Comparison of ENCODE assay signal across 21 mouse cellular contexts in genomic region chr7:96035456-96035855, GRCm38 (mm10).
DNase-seq lines count a peak whose midpoint lies in the region; ATAC-seq lines count a peak whose summit lies in the region.
"Had no signal": no experiment of that assay in that cellular context is flagged by ENCODE, and none has a peak within 500 bp of the region (broad histone marks: within the 10 kb centered on the region; RNA-seq: fewer than 3 reads in every experiment).

No protein-coding gene starts in this region.

- no peak overlapping the region for H3K27ac ChIP-seq in intestine, embryonic 16.5 days (ENCODE audit: low read length)
- H3K27ac ChIP-seq: embryonic facial prominence, embryonic 13.5 days; forebrain, embryonic 12.5 days; hindbrain, embryonic 10.5 days; hindbrain, embryonic 14.5 days had no signal

- H3K4me3 ChIP-seq in intestine, embryonic 16.5 days (ENCODE audit: low read length) = no peak overlapping the region
- H3K4me3 ChIP-seq: embryonic facial prominence, embryonic 13.5 days; forebrain, embryonic 12.5 days; heart, embryonic 12.5 days; hindbrain, embryonic 10.5 days had no signal

- no peak for ATAC-seq in intestine, embryonic 16.5 days
- ATAC-seq: CD4-positive, CD25-positive, alpha-beta regulatory T cell, adult 4 months; forebrain, embryonic 16.5 days had no signal

- 35% methylated on average over 2 of the region's 2 CpGs for WGBS in intestine, embryonic 16.5 days

- H3K9me3 ChIP-seq in intestine, embryonic 16.5 days (ENCODE audit: control insufficient read depth, low read length) = no peaks in the 10 kb centered on the region
- H3K9me3 ChIP-seq: embryonic facial prominence, embryonic 13.5 days; forebrain, embryonic 12.5 days; heart, embryonic 12.5 days; hindbrain, embryonic 10.5 days had no signal

- no peaks in the 10 kb centered on the region for H3K4me1 ChIP-seq in intestine, embryonic 16.5 days (ENCODE audit: control insufficient read depth, insufficient read depth, low read length)
- H3K4me1 ChIP-seq: embryonic facial prominence, embryonic 13.5 days; forebrain, embryonic 12.5 days; heart, embryonic 12.5 days; hindbrain, embryonic 10.5 days had no signal

- no peak overlapping the region for H3K4me2 ChIP-seq in intestine, embryonic 16.5 days (ENCODE audit: low read depth, low read length)
- H3K4me2 ChIP-seq: embryonic facial prominence, embryonic 13.5 days; forebrain, embryonic 12.5 days; heart, embryonic 12.5 days; hindbrain, embryonic 14.5 days had no signal

- no peak overlapping the region for H3K9ac ChIP-seq in intestine, embryonic 16.5 days (ENCODE audit: low read depth, low read length)
- H3K9ac ChIP-seq: embryonic facial prominence, embryonic 13.5 days; forebrain, embryonic 12.5 days; heart, embryonic 12.5 days; hindbrain, embryonic 14.5 days had no signal

- DNase-seq in adrenal gland, adult 2 months = peak; percentile 11
- DNase-seq in adrenal gland, postnatal 4 days (ENCODE audit: low spot score in 2 of 2) = no peak
- DNase-seq in lung, postnatal 10 days = peak; percentile 6
- no peak for DNase-seq in lung, adult 18-20 months
- DNase-seq in kidney, postnatal 14 days = peak; percentile 13
- DNase-seq in right cerebral cortex, postnatal 4 days = no peak
- DNase-seq: adrenal gland, adult 8-10 months; adrenal gland, postnatal 36 days; B cell, adult 2 months; cerebellum, adult 11 months; cerebellum, adult 9-10 months; cerebellum, postnatal 25 days; gastrocnemius, postnatal 14 days had no signal

- H3K36me3 ChIP-seq in intestine, embryonic 16.5 days (ENCODE audit: control insufficient read depth, insufficient read depth, low read length) = no peaks in the 10 kb centered on the region
- H3K36me3 ChIP-seq: embryonic facial prominence, embryonic 13.5 days; forebrain, embryonic 12.5 days; heart, embryonic 12.5 days; hindbrain, embryonic 10.5 days had no signal

- H3K27me3 ChIP-seq in intestine, embryonic 16.5 days (replicated peaks; ENCODE audit: control insufficient read depth, insufficient read depth, low read length) = no peaks in the 10 kb centered on the region
- H3K27me3 ChIP-seq: embryonic facial prominence, embryonic 13.5 days; forebrain, embryonic 12.5 days; heart, embryonic 12.5 days had no signal

Comparison
In these comparisons a context has a peak if more than half of its experiments do, and no peak if none do; other contexts are left out.
1. DNase-seq: peak in adrenal gland, adult 2 months (single experiment), lung, postnatal 10 days (single experiment) and kidney, postnatal 14 days (single experiment); none in adrenal gland, postnatal 4 days (0 of 2), lung, adult 18-20 months (0 of 2) and right cerebral cortex, postnatal 4 days (single experiment).